Mouse (Mus musculus) T-helper 1 cell (primary cell): ENCODE results near the gene Itga2b.

ENCODE experiments used
- in situ Hi-C: fragments of 300-600 bp; cut with MboI, MseI; formaldehyde crosslinking; loops from one replicate; pipeline ENCODE4 v1.15.1; 2025; ENCODE audit warnings: high pct_unique_total_duplicates

Itga2b gene

GRCm38 (mm10) chr11:102455740-102456396 is 14.1 kb downstream of the Itga2b start:
- in situ Hi-C loops: no loop called here

GRCm38 (mm10) chr11:102453131-102453530 is 16.8 kb downstream of the Itga2b start:
- in situ Hi-C loops: no loop called here

GRCm38 (mm10) chr11:102449043-102450008 is 20.6 kb downstream of the Itga2b start:
- in situ Hi-C loops: no loop called here

- in situ Hi-C loops: no loop called here
Observed at GRCm38 (mm10) chr11:102448327-102448726, 21.6 kb downstream of the Itga2b start.

GRCm38 (mm10) chr11:102447497-102447896 is 22.4 kb downstream of the Itga2b start, which contains the start of gene Fam171a2:
Gene Fam171a2, minus strand, starts transcription at chr11:102447682.
- in situ Hi-C loops: no loop called here

- in situ Hi-C loops: no loop called here
Observed at GRCm38 (mm10) chr11:102446581-102447461, 23.1 kb downstream of the Itga2b start.

- in situ Hi-C loops: no loop called here
Observed at GRCm38 (mm10) chr11:102445891-102446361, 24.0 kb downstream of the Itga2b start.

- in situ Hi-C loops: no loop called here
Observed at GRCm38 (mm10) chr11:102445264-102445890, 24.5 kb downstream of the Itga2b start.

- in situ Hi-C loops: no loop called here
Observed at GRCm38 (mm10) chr11:102444781-102445180, 25.1 kb downstream of the Itga2b start.

GRCm38 (mm10) chr11:102444321-102444720 is 25.6 kb downstream of the Itga2b start:
- in situ Hi-C loops: no loop called here

GRCm38 (mm10) chr11:102443740-102444139 is 26.2 kb downstream of the Itga2b start:
- in situ Hi-C loops: no loop called here

GRCm38 (mm10) chr11:102442089-102442488 is 27.8 kb downstream of the Itga2b start:
- in situ Hi-C loops: no loop called here

GRCm38 (mm10) chr11:102441434-102441833 is 28.5 kb downstream of the Itga2b start:
- in situ Hi-C loops: no loop called here

- in situ Hi-C loops: no loop called here
Observed at GRCm38 (mm10) chr11:102440255-102440654, 29.7 kb downstream of the Itga2b start.

- in situ Hi-C loops: no loop called here
Observed at GRCm38 (mm10) chr11:102439093-102440082, 30.5 kb downstream of the Itga2b start.

- in situ Hi-C loops: no loop called here
Observed at GRCm38 (mm10) chr11:102438212-102439092, 31.5 kb downstream of the Itga2b start.

GRCm38 (mm10) chr11:102437120-102438061 is 32.5 kb downstream of the Itga2b start:
- in situ Hi-C loops: no loop called here

- in situ Hi-C loops: no loop called here
Observed at GRCm38 (mm10) chr11:102436471-102436790, 33.5 kb downstream of the Itga2b start.
